Mouse (Mus musculus) spleen, adult 2 months (tissue): ENCODE results near the gene Cluap1.

Experiments used
- CTCF ChIP-seq: fragments of 200-500 bp; IDR thresholded peaks from 2 replicates; pipeline ENCODE4 v1.5.1; 2011; ENCODE audit warnings: mild to moderate bottlenecking, inconsistent platforms; ENCODE audit not compliant: insufficient read depth, insufficient read length, insufficient replicate concordance; ENCODE audit errors: extremely low read depth
- POLR2A ChIP-seq: fragments of 200-500 bp; IDR thresholded peaks from 2 replicates; pipeline ENCODE4 v1.6.1; 2011; ENCODE audit warnings: low read depth, low read length, inconsistent platforms

DNA sequence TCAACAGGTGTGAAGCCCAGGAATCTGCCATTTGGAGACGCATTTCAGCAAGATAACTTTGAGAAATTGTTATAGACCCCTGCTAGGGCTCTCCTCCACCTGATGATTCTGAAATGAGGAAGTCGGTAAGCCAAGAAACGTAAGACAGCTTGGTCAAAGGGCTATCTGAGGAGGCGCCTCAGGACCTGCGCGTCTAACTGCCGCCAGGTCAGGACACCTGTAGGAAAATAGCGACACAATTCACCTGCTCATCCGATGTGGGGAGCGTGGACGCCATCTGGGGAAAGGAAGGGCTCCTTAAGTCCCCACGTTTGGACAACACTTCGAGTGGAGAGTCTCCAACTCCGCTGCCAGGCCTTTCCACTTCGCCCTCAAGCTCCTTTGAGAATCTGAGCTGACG lies 36.8 kb upstream of the Cluap1 start:
- TF ChIP-seq POLR2A (no peak), CTCF (no peak)
